Mouse (Mus musculus) intestine, embryonic 16.5 days (tissue): ENCODE measurements around the gene 6030468B19Rik. TPM values are rescaled to one million over a fixed set of nuclear protein-coding genes. Genes with fewer than 3 reads are reported as not detected.
A peak's percentile ranks its signal among the peaks of the same experiment; 100 is the strongest.

Source experiments
- ATAC-seq: fragments of 200-750 bp; cut with Nextera tagmentation; 2 replicates; pipeline ENCODE4 v1.8.0; 2017; ENCODE audit warnings: moderate TSS enrichment, moderate library complexity
- H3K27ac ChIP-seq: fragments of 300-500 bp; sonication (generic); 2 replicates; pipeline ENCODE4 v1.5.1; 2014; ENCODE audit warnings: mild to moderate bottlenecking, low read length
- H3K27me3 ChIP-seq: fragments of 300-500 bp; sonication (generic); replicated peaks from 2 replicates; pipeline ENCODE4 v1.6.1; 2014; ENCODE audit warnings: low read length, control low read depth, mixed read lengths; ENCODE audit not compliant: control insufficient read depth, insufficient read depth
- H3K36me3 ChIP-seq: fragments of 300-500 bp; sonication (generic); 2 replicates; pipeline ENCODE4 v1.6.1; 2014; ENCODE audit warnings: low read length, control low read depth; ENCODE audit not compliant: control insufficient read depth, insufficient read depth
- H3K4me1 ChIP-seq: fragments of 300-500 bp; sonication (generic); 2 replicates; pipeline ENCODE4 v1.6.1; 2014; ENCODE audit warnings: low read length, control low read depth, mixed read lengths; ENCODE audit not compliant: control insufficient read depth, insufficient read depth
- H3K4me2 ChIP-seq: fragments of 300-500 bp; sonication (generic); 2 replicates; pipeline ENCODE4 v1.6.1; 2014; ENCODE audit warnings: low read depth, low read length, control low read depth
- H3K4me3 ChIP-seq: fragments of 300-500 bp; sonication (generic); 2 replicates; pipeline ENCODE4 v1.5.1; 2014; ENCODE audit warnings: mild to moderate bottlenecking, low read length
- H3K9ac ChIP-seq: fragments of 300-500 bp; sonication (generic); 2 replicates; pipeline ENCODE4 v1.6.1; 2014; ENCODE audit warnings: low read depth, low read length
- H3K9me3 ChIP-seq: fragments of 300-500 bp; sonication (generic); 2 replicates; pipeline ENCODE4 v1.6.1; 2016; ENCODE audit warnings: low read length, control low read depth; ENCODE audit not compliant: control insufficient read depth
- WGBS: fragments of 180-500 bp; shearing (Covaris S2); extraction: QIAGEN DNeasy Blood & Tissue Kit; methylation state at CpG from one replicate; pipeline ENCODE4 v1.1.7; 2014; 5-methylcytosine and 5-hydroxymethylcytosine counted together
- polyA plus RNA-seq: library from polyadenylated mRNA; unstranded; fragments of >200 nt; fragmentation: Nextera tagmentation; extraction: Ambion mirVana; gene quantifications from 2 replicates; pipeline ENCODE4 v1.2.1, GENCODE M21; 2015

The 6030468B19Rik gene
- polyA plus RNA-seq, 1 experiment from 2014 or later = 1.6 TPM

- ATAC-seq = no peak
- H3K27ac ChIP-seq = no peak overlapping the region
- H3K27me3 ChIP-seq = no peaks in the 10 kb centered on the region
- no peak overlapping the region for H3K4me2 ChIP-seq
- no peak overlapping the region for H3K4me3 ChIP-seq
- H3K36me3 ChIP-seq = peaks cover 25% of the 10 kb centered on the region
- H3K9ac ChIP-seq = no peak overlapping the region
- no peaks in the 10 kb centered on the region for H3K9me3 ChIP-seq
- peaks cover 7% of the 10 kb centered on the region for H3K4me1 ChIP-seq
- WGBS = 86% methylated on average over 9 of the region's 9 CpGs
These were observed 33.1 kb upstream of the 6030468B19Rik start for GRCm38 (mm10) chr11:117764319-117764718.

GRCm38 (mm10) chr11:117765361-117765760 lies 32.1 kb upstream of the 6030468B19Rik start:
- ATAC-seq = no peak

GRCm38 (mm10) chr11:117766275-117766674 lies 31.2 kb upstream of the 6030468B19Rik start:
- Histone ChIP-seq H3K36me3 (peaks cover 12% of the 10 kb centered on the region), H3K4me3 (no peak overlapping the region), H3K9me3 (no peaks in the 10 kb centered on the region), H3K9ac (no peak overlapping the region), H3K4me2 (no peak overlapping the region), H3K27ac (no peak overlapping the region), H3K4me1 (peaks cover 16% of the 10 kb centered on the region), H3K27me3 (no peaks in the 10 kb centered on the region)
- 80% methylated on average over 3 of the region's 3 CpGs for WGBS
- no peak for ATAC-seq

More at GRCm38 (mm10) chr11:117765361-117765760, 32.1 kb upstream of the 6030468B19Rik start:
- H3K9me3 ChIP-seq = no peaks in the 10 kb centered on the region
- peaks cover 16% of the 10 kb centered on the region for H3K4me1 ChIP-seq
- no peak overlapping the region for H3K4me2 ChIP-seq
- peaks cover 19% of the 10 kb centered on the region for H3K36me3 ChIP-seq
- no peak overlapping the region for H3K27ac ChIP-seq
- H3K4me3 ChIP-seq = no peak overlapping the region
- H3K9ac ChIP-seq = no peak overlapping the region
- H3K27me3 ChIP-seq = no peaks in the 10 kb centered on the region
- WGBS = 82% methylated on average over 5 of the region's 5 CpGs

- peak; percentile 31 for ATAC-seq
- 0 out of 2 replicates have a peak overlapping the region, but pooled peaks have one; percentile 28 for H3K27ac ChIP-seq
- H3K9me3 ChIP-seq = no peaks in the 10 kb centered on the region
- H3K4me3 ChIP-seq = no peak overlapping the region
- H3K4me2 ChIP-seq = no peak overlapping the region
- WGBS = 71% methylated on average over 20 of the region's 20 CpGs
- peaks cover 12% of the 10 kb centered on the region for H3K36me3 ChIP-seq
- no peak overlapping the region for H3K9ac ChIP-seq
- H3K27me3 ChIP-seq = no peaks in the 10 kb centered on the region
- peaks cover 16% of the 10 kb centered on the region for H3K4me1 ChIP-seq
These were observed 28.5 kb upstream of the 6030468B19Rik start for GRCm38 (mm10) chr11:117768725-117769682.

- no peak for ATAC-seq
- Histone ChIP-seq H3K4me3 (no peak overlapping the region), H3K36me3 (peaks cover 8% of the 10 kb centered on the region), H3K27me3 (no peaks in the 10 kb centered on the region), H3K4me1 (peaks cover 16% of the 10 kb centered on the region), H3K9ac (no peak overlapping the region), H3K27ac (no peak overlapping the region), H3K9me3 (no peaks in the 10 kb centered on the region), H3K4me2 (no peak overlapping the region)
- WGBS = 55% methylated on average over 7 of the region's 7 CpGs
These were observed 27.8 kb upstream of the 6030468B19Rik start for GRCm38 (mm10) chr11:117769683-117770047.

- H3K27me3 ChIP-seq = no peaks in the 10 kb centered on the region
- no peak overlapping the region; the same call in 1 of the 2 replicates for H3K27ac ChIP-seq
- no peak for ATAC-seq
- H3K4me3 ChIP-seq = no peak overlapping the region
- H3K9ac ChIP-seq = no peak overlapping the region
- H3K36me3 ChIP-seq = peaks cover 5% of the 10 kb centered on the region; the same call in 1 of the 2 replicates
- H3K4me2 ChIP-seq = no peak overlapping the region
- H3K9me3 ChIP-seq = no peaks in the 10 kb centered on the region
- peaks cover 16% of the 10 kb centered on the region for H3K4me1 ChIP-seq
- WGBS = 65% methylated on average over 10 of the region's 10 CpGs
These were observed 27.1 kb upstream of the 6030468B19Rik start for GRCm38 (mm10) chr11:117770407-117770806.

GRCm38 (mm10) chr11:117772352-117772751 lies 25.1 kb upstream of the 6030468B19Rik start:
- Histone ChIP-seq H3K4me1 (peaks cover 16% of the 10 kb centered on the region), H3K4me2 (no peak overlapping the region), H3K27me3 (no peaks in the 10 kb centered on the region), H3K9ac (no peak overlapping the region), H3K27ac (no peak overlapping the region), H3K36me3 (peaks cover 1% of the 10 kb centered on the region; the same call in 1 of the 2 replicates), H3K9me3 (no peaks in the 10 kb centered on the region), H3K4me3 (no peak overlapping the region)
- ATAC-seq = no peak
- WGBS = 94% methylated on average over 7 of the region's 7 CpGs

GRCm38 (mm10) chr11:117774925-117775324 lies 22.5 kb upstream of the 6030468B19Rik start:
- Histone ChIP-seq H3K36me3 (peaks cover 3% of the 10 kb centered on the region; the same call in 1 of the 2 replicates), H3K27ac (no peak overlapping the region), H3K27me3 (no peaks in the 10 kb centered on the region), H3K9ac (no peak overlapping the region), H3K4me3 (no peak overlapping the region), H3K4me2 (no peak overlapping the region), H3K9me3 (no peaks in the 10 kb centered on the region), H3K4me1 (peaks cover 18% of the 10 kb centered on the region)
- ATAC-seq = no peak
- 94% methylated on average over 10 of the region's 10 CpGs for WGBS

- H3K9me3 ChIP-seq = no peaks in the 10 kb centered on the region
- no peak overlapping the region for H3K4me3 ChIP-seq
- H3K4me1 ChIP-seq = peaks cover 19% of the 10 kb centered on the region
- peaks cover 3% of the 10 kb centered on the region; the same call in 1 of the 2 replicates for H3K36me3 ChIP-seq
- no peaks in the 10 kb centered on the region for H3K27me3 ChIP-seq
- H3K4me2 ChIP-seq = no peak overlapping the region
- ATAC-seq = no peak
- H3K9ac ChIP-seq = no peak overlapping the region
- 86% methylated on average over 13 of the region's 13 CpGs for WGBS
- no peak overlapping the region for H3K27ac ChIP-seq
These were observed 21.9 kb upstream of the 6030468B19Rik start for GRCm38 (mm10) chr11:117775540-117775939.
